Mouse (Mus musculus): ENCODE measurements around the gene Aen.
A peak's percentile ranks its signal among the peaks of the same experiment; 100 is the strongest.

Aen gene

DNA sequence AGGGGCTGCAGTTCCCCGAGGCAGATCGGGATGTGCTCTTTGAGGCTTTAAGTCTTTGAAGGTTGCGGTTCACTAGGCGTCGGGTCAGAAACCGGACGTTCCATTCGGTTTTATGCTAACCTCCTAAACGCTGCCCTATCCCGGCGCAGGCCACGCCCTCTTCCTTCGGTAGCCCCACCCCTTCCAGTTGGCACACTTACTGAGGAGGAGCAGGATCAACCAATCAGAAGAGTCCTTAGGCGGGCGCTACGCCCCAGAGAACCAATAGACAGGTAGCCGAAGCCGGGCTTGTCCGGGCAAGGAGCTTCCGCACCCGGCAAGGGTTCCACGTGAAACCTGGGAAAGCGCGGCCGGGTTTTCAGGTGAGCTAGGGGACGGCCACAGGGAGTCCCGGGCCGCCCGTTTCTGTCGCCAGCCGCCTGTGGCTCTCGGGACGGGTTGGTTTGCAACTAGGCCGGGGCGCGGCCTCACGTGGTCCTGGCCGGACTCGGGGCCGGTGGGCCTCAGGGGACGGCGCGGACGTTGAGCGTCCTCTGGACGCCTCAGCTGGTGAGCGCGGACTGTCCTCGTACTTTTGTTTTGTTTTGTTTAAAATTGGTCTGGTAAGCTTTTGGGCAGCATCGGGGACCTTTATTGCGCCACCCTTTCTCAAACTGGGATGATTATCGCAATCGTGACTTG, at the start of gene Aen:
Gene Aen (plus strand): TSS at position 202 of the 681 bp plus-strand sequence.
- peak; percentile 98 for DNase-seq (ENCODE audit: low read depth, low spot score)

DNA sequence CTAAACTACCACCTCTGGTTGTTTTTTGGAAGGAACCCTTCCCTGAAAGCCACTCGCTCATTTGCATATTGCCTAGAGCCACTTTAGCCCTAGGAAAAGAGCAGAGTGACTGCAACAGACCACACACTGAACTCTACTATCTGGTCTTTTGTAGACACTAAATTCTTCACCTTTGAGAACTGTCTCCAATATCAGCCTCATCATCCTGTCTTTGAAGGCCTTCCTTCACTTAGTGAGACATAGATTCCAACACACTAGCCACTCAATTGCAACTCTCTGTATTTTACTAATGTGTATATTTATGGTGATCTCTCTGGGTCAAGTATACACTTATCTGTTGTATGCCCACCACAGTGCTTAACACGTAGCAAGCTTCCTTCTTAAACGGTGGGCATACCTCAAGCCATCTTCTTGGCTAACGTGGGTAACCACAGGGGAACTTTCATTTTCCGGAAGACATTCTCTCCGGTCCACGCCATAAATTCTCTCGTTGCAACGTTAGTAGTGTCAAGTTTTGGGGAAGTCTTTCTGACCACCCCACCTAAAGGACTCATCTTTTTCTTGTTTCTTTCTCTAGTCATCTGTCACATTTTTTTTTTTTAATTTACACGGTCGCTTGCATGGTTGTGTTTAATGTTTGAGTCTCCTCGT, 49.5 kb upstream of the Aen start:
- DNase-seq (ENCODE audit: low read depth, low spot score): no peak

DNA sequence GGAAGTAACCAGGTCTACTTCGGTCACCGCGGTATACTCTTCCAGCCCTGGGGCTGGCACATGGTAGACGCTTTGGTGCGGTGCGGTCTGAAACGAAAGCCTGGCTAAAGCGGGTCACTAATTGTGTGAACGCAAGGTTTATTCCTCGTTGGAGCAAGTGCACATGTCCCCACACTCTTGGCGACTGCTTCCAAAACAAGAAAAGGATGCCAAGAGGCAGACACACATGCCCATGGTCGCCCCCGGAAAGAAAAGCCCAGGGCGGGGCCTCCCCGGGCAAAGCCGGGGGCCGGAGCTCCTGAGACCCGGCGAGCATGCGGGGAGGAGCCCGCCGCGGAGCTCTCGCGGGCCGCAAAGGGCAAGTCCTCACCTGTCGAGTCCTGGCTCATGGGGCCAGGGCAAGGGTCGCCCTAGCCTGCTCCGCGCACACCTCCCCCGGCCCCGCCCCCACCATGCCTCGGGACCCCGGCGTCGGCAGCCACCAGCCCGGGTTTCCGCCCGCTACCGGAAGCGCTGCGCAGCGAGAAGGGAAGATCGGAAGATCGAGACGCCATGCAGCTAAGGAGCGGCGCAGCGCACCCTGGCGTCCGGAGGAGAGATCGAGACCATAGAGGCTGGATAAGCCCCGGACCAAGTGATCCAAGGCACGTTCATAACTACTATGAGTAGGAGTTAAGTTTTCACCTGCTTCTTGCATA, 48.8 kb upstream of the Aen start, which contains the start of gene Det1:
Gene Det1 (minus strand): TSS at position 527 of the 698 bp plus-strand sequence.
- DNase-seq (ENCODE audit: low read depth, low spot score): peak; percentile 88

DNA sequence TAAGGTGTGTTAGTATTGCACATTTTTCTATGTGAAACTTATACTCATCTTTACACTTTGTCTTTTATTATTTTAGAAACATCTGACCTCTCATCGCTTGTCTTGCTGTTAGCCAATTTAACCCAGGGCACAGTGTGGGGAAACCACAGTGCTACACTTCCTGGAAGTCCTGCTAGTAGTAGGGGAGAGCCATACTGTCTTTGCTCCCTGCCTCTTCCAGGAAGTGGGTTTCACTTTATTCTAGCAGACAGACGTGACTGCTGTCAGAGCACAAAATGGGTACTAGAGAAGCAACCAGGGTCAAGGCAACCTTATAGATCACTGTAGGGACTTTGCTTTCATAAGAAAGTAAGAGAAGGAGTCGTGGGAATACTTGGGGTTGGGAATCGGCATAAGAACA, 41.6 kb upstream of the Aen start:
- DNase-seq (ENCODE audit: low read depth, low spot score): no peak

DNA sequence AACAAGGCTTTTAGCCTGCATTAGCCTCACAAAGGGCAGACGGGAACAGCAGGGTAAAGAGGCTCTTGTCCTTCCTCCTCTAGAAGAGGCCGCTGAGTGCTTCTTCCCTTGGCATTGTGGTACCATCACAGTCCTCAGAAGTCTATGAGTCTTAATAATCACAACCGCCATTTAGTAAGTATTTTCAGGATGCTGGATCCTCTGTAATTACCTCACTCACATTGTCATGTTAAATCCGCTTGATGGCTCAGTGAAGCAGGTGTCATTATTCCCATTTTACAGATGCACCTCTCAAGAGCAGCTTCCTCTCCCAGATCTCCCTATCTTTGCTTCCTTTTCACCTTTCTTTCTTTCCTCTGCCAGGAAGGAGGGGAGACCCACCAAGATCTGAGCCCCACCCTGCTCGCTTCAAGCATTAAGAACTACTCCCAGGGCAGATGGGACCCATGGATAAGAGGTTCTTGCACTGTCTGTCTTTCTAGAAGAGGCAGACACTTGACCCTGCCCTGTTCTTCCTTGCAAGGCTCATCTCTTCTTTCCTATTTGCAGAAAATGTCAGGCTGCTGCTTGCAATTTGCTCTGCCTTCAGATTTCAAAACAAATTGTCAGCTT, 40.5 kb upstream of the Aen start:
- no peak for DNase-seq (ENCODE audit: low read depth, low spot score)

DNA sequence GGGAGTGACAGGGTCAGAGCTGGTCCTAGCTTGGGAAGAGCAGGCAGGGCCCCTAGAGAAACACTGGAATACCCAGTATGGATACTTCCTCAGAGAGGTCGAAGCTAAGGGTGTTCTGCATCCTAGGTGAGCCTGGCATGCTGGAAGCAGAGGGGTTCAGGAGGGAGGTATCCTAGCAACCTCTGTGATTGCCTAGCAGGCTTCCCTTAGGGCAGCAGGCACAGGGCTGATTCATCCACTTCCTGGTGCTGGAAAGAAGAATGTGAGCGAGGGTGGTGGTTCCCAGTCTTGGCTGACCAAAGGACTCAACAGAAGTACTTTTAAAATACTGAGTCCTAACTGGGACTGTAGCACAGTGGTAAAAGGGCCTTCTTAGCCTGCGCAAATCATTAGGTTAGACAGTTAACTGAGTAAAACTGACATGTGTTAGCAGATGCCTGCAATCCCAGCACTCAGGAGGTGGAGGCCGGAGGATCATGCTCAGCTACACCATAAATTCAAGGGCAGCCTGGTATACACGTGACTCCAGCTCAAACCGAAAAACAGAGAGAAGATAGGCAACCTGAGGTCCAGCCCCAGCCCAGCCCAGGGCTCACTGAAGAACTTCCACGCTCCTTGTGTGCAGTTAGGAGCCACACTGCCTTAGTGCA, 31.7 kb upstream of the Aen start:
- no peak for DNase-seq (ENCODE audit: low read depth, low spot score)

DNA sequence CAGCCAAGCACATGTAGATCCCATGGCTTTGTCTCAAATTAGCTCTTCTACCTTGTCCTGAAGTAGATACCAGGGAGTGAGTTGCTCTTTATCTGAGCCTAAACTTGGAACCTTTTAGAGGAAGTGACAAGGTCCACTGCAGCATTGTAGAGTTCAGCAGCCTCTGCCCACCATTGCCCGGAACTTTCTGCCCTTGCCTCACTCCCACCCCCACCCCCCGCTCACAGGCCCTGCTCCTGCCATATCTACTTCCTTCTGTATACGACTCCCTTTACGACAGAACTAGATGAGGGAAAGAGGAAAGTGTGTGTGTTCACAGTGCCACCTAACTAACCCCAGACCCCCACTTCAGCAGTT, 31.2 kb upstream of the Aen start:
- no peak for DNase-seq (ENCODE audit: low read depth, low spot score)

DNA sequence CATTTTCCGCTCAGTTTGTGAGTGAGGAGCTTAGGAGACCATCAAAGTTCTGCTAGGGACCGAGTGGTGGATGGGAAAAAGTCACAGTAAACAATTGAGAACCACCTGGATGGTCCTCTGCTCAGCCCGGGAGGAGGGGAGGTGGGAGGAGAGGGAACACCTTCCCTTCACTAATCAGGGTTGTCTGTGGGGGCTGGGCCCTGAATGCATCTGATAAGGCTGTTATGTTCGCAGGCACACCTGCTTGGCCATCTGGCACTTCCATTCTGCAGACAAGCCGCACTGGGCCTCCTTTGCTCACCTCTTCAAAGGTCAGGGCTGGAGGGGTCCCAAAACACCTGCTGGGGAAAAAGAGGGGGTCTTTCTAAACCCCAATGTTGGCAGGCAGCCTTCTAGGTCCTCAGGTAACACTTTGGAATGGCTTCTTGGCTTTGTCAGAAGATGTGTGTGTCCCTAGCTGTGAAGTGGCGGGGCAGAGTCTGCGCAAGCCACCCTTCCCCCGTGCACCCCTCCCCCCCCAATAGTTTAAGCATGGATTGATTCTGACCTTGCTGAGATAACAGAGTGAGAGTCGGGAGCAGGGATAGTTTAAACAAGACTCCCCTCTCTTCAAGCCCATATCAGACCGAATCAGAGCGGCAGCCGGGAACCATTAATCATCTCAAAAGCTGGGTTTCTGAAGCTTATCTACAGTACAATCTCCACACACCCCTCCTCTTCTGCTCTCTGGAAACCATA, 30.3 kb upstream of the Aen start:
- no peak for DNase-seq (ENCODE audit: low read depth, low spot score)

DNA sequence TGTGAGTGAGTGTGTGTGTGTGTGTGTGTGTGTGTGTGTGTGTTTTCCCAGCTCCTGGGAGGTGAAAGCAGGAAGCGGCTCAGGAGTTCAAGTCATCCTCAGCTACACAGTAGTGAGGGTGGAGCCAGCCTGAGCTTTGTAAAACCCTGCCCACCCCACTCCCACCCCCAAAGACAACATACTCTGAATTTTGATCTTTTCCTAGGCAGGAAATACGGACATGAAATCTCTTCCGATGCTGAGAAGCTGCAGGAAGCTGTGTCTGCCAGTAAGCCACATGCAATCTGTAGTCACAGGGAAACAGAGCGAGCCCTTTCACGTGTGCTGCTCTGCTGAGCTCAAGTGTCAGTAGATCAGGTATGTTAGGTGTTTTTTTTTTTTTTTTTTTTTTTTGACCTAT, 26.9 kb upstream of the Aen start:
- no peak for DNase-seq (ENCODE audit: low read depth, low spot score)

DNA sequence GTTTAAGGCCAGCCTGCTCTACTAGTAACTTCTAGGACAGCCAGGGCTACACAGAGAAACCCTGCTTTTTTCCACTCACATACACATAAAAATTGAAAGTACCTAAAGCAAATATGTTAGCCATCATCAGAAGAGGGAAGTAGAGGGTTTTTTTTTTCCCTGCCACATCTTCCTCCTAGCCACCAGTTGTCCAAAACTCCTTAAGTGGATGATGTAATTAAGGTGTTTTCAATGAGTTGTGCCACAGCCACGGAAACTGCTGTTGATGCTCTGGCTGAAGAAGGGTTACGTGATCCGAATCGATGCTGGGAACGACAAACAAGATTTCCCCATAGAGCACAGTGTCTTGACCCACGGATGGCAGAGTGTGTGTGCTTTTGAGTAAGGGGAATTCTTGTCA, 23.3 kb upstream of the Aen start:
- no peak for DNase-seq (ENCODE audit: low read depth, low spot score)

DNA sequence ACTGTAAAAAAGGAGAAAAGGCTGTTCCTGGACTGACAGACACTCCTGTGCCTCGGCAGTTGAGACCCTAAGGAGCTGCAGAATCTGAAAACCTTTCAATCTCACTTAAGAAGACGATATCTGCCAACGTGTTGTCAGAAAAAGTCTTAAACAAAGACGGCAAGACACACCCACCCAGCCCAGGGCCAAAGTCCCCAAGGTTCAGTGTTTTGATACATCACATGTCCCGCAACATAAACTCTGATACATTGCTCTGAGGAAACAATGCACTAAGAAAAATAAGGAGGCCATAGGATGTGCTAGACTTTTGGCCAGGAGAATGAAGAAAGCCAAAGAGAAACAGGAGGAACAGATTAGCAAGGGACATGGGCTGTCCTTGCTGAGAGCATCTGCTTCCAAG, 22.8 kb upstream of the Aen start:
- no peak for DNase-seq (ENCODE audit: low read depth, low spot score)

DNA sequence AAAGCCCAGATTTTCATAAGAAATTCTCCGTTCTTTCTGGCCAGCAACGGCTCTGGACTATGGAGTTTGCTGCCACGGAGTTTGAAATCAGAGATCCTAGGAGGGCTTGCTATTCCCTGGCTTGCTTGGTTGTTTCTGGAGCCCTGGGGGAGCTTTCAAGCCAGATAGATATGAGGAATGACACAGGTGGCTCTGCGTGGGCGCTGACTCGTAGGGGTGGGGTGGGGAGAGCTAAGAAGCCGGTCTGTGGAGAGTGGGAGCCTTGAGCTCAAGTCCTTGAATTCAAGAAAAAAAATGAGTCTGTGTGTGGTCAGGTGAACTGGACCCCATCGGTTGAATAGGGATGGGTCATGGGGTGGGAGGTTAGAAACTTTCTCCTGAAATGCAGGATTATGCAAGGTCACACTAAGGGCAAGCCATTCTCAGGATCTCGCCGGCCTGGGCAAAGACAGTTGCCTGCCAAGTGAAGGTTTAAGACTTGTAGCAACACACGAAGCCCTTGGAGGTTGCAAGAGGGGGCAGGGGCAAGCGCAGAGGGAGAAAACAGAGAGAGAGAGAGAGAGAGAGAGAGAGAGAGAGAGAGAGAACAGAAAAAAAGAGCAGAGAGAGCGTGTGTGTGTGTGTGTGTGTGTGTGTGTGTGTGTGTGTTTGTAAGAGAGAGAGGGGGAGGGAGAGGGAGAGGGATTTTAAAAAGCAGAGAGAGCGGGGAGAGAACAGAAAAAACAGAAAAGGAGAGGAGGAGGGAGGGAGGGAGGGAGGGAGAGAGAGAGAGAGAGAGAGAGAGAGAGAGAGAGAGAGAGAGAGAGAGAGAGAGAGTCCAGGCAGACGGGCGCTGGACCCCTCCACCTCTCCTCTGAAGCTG, 13.8 kb upstream of the Aen start:
- no peak for DNase-seq (ENCODE audit: low read depth, low spot score)

DNA sequence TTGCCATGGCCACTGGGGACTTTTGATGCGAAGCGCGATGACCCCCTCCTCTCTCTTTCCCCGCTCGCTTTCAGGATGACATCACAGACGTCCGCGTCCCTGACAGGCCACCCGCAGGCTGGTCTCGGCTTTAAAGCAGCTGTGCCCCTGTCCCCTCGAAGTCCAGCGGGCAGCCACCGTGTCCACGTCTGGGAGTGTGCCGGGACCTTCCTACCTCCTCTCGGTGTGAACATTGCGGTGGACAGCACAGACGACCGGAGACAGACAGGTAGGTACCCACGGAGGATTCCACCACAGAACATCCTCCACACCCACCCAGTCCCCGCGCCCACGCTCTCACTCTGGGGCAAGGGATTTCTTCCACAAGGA, 13.2 kb upstream of the Aen start:
- DNase-seq (ENCODE audit: low read depth, low spot score): peak; percentile 45

DNA sequence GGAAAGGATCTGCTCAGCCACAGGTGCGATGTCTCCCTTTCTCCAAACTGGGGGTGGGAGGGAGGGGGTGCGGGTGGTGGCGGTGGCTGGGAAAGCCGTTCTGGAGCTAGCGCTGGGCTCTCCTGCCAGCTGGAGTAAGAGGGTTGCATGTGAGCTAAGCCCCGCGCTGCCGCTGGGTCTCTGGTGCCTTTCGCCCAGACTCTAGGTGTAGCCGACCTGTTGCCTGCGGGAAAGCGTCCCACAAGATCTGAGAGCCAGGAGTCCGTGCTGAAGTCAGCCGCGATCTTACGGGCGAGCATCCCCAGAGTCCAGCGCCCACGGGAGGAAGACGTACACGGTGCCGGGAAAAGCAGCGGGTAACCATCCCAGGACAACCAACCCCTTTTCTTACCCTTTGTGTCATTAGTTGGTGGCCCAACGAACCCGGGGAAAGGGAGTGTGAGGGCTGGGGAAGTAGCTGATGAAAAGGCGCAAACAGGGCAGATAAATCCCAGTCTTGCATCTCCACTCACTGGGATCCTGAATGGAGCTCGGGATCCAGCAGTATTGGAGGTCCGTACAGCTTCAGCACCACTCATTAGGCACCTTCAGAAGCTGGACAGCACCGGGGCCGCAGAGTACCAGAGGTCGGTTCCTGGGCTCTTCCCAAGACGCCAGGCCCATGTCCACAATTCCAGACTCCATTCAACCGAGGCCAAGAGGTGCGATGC, 12.5 kb upstream of the Aen start:
- no peak for DNase-seq (ENCODE audit: low read depth, low spot score)

DNA sequence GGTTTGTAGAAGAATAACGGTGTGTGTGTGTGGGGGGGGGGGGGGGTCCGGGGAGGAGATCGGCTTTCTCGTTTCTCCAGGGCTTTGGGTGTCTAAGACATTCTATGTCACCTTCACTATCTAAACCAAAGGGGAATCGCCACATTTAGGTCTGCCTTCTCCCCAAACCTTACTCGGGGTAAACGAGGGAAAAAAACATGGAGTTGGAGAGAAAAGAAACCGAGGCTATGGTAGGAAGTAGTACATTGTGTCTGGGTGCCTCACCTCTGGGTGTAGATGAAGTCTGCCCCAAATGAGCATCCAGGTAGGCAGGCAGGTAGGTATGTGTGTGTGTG, 12.0 kb upstream of the Aen start:
- no peak for DNase-seq (ENCODE audit: low read depth, low spot score)

DNA sequence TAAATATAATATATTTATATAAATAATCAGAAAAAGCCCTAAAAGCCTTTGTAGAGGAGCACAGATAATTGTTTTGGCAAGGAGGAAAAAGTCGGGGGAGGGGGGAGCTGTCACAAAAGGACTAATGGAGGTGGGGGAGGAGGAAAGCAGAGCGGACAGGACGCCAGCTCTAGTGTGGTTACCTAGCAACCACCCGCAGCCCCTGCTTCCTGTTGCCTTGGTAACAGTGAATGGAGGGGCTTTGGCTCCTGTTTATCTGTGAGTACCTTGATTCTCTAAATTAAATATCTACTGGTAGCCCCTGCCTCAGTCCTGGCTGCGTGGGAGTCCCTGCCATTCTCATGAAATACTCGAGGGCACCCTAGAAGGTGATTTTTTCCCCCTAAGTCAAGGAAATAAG, 11.5 kb upstream of the Aen start:
- DNase-seq (ENCODE audit: low read depth, low spot score): peak; percentile 41

DNA sequence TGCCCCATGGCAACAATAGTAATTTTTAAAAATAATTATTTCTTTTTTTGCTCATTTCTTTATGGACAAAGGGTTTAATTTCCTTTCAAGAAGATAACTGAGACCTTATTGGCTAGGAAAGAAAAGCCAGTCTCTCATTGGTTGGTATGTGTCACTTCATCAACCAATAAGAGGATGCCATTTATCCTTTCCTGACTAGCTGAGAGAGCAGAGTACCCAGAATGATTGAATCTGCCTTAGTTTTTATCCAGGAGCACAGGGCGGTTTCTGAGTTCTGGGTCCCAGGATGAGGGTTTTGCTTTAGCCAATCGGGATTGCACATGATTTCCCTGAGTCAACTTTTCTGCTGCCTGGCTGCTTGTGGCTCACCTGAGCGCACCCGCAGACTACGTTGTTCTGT, 10.2 kb upstream of the Aen start:
- DNase-seq (ENCODE audit: low read depth, low spot score): no peak

DNA sequence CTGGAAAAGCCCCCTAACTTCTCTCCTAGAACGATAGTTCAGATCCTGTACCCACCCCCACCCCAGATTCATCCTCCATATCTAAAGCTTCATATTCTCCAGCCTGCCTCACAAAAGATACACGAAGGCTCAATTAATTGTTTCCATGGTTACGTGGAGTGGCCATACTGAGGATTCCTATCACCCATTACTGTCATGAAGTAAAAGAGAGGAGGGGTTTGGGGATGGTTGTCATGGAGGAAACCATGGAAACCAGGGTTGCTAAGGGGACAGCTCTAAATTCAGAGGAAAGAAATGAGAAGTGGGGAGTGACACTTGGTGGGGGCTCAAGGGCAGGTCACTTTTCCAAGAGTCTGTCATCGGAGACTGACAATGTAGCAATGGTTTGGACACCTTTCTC, 9.2 kb upstream of the Aen start:
- no peak for DNase-seq (ENCODE audit: low read depth, low spot score)

DNA sequence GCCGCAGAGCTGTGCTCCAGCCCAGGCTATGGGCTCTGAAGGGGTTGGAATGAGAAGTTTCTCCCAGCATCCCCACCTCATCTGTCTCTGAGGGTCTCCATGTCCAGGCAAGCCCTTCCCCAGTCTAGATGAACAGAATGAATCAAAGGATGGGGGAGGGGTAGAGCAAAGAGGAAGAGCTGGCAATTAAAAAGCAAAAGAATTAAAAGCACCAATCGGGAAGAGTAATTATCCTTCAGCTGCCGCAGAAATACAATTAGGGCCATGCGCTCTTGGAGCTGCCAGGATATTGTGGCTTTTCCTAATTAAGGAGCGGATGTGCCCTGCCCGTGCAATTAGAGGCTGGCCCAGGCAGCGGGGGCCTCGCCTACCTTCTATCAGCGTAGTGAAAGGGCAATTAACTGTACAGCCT, 8.2 kb upstream of the Aen start:
- no peak for DNase-seq (ENCODE audit: low read depth, low spot score)

DNA sequence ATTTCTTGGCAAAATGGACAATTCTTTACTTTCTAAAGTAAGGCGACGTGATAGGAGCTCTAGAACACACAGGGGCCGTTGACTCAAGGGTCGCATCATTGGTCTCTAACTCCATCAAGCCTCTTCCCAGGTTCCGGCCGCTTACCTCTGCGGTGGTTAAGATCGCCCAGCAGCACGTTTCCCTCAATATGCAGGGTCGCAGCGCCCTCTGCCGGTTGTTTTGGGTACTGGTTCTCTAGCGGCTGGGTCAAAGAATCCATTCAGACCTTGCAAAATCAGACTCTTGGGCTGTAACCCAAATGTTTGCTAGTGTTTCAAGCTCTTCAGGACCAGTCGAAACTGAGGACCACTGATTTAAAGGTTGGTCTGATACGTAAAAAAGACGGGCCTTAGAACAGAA, 5.0 kb upstream of the Aen start:
- peak; percentile 77 for DNase-seq (ENCODE audit: low read depth, low spot score)
